Mouse (Mus musculus): Measurements from ENCODE around the gene Gm20683.

The Gm20683 gene

GRCm38 (mm10) chr17:25837533-25837932 lies 4.0 kb downstream of the Gm20683 start:
- no peak for TF ChIP-seq GATA4 (IDR thresholded peaks at IDR 0.05; ENCODE audit: insufficient replicate concordance, low read length)

- TF ChIP-seq GATA4 (IDR thresholded peaks at IDR 0.05; ENCODE audit: insufficient replicate concordance, low read length) = no peak
These were observed 4.5 kb downstream of the Gm20683 start, which contains the start of gene Rhbdl1 for GRCm38 (mm10) chr17:25837076-25837410. TSS of gene Rhbdl1 (minus strand) at chr17:25837295.

GRCm38 (mm10) chr17:25836397-25837075 lies 5.0 kb downstream of the Gm20683 start:
- TF ChIP-seq GATA4 (IDR thresholded peaks at IDR 0.05; ENCODE audit: insufficient replicate concordance, low read length) = no peak

- TF ChIP-seq GATA4 (IDR thresholded peaks at IDR 0.05; ENCODE audit: insufficient replicate concordance, low read length) = no peak
These were observed 5.7 kb downstream of the Gm20683 start for GRCm38 (mm10) chr17:25835816-25836215.

- TF ChIP-seq GATA4 (IDR thresholded peaks at IDR 0.05; ENCODE audit: insufficient replicate concordance, low read length) = no peak
These were observed 6.3 kb downstream of the Gm20683 start for GRCm38 (mm10) chr17:25835301-25835700.

- TF ChIP-seq GATA4 (IDR thresholded peaks at IDR 0.05; ENCODE audit: insufficient replicate concordance, low read length) = no peak
These were observed 6.9 kb downstream of the Gm20683 start for GRCm38 (mm10) chr17:25834595-25835222.

- no peak for TF ChIP-seq GATA4 (IDR thresholded peaks at IDR 0.05; ENCODE audit: insufficient replicate concordance, low read length)
These were observed 7.5 kb downstream of the Gm20683 start for GRCm38 (mm10) chr17:25833961-25834594.

- TF ChIP-seq GATA4 (IDR thresholded peaks at IDR 0.05; ENCODE audit: insufficient replicate concordance, low read length) = no peak
These were observed 8.3 kb downstream of the Gm20683 start, which contains the start of gene Stub1 for GRCm38 (mm10) chr17:25833291-25833663. TSS of gene Stub1 (minus strand) at chr17:25833404.

- TF ChIP-seq GATA4 (IDR thresholded peaks at IDR 0.05; ENCODE audit: insufficient replicate concordance, low read length) = peak; percentile 28; the same call in 1 of the 2 replicates
These were observed 8.9 kb downstream of the Gm20683 start for GRCm38 (mm10) chr17:25832436-25833290.

- TF ChIP-seq GATA4 (IDR thresholded peaks at IDR 0.05; ENCODE audit: insufficient replicate concordance, low read length) = no peak
These were observed 9.9 kb downstream of the Gm20683 start for GRCm38 (mm10) chr17:25831451-25832281.

- no peak for TF ChIP-seq GATA4 (IDR thresholded peaks at IDR 0.05; ENCODE audit: insufficient replicate concordance, low read length)
These were observed 10.6 kb downstream of the Gm20683 start for GRCm38 (mm10) chr17:25830806-25831431.

GRCm38 (mm10) chr17:25830200-25830753 lies 11.3 kb downstream of the Gm20683 start:
- TF ChIP-seq GATA4 (IDR thresholded peaks at IDR 0.05; ENCODE audit: insufficient replicate concordance, low read length) = no peak

- TF ChIP-seq GATA4 (IDR thresholded peaks at IDR 0.05; ENCODE audit: insufficient replicate concordance, low read length) = no peak
These were observed 12.0 kb downstream of the Gm20683 start for GRCm38 (mm10) chr17:25829558-25830017.
